In genomic region chr16:85800691-85801090, GRCm38 (mm10) we compare ENCODE assay signal across 8 mouse cellular contexts. TPM values are rescaled to one million over a fixed set of nuclear protein-coding genes. Genes with fewer than 3 reads are reported as not detected.
DNase-seq lines count a peak whose midpoint lies in the region; ATAC-seq lines count a peak whose summit lies in the region.

No protein-coding gene starts in this region.

- peaks cover 14% of the 10 kb centered on the region; the same call in 1 of the 2 replicates for H3K27me3 ChIP-seq in hindbrain, embryonic 14.5 days (ENCODE audit: control insufficient read depth, insufficient read depth, low read length)
- no peaks in the 10 kb centered on the region for H3K27me3 ChIP-seq in lung, embryonic 16.5 days (ENCODE audit: control insufficient read depth, insufficient read depth, low read depth, low read length)

- H3K36me3 ChIP-seq in hindbrain, embryonic 14.5 days (replicated peaks; ENCODE audit: control insufficient read depth, insufficient read depth) = peaks cover 10% of the 10 kb centered on the region
- H3K36me3 ChIP-seq in lung, embryonic 16.5 days (ENCODE audit: control insufficient read depth, insufficient read depth, low read length) = peaks cover 37% of the 10 kb centered on the region

- peaks cover 8% of the 10 kb centered on the region for H3K4me1 ChIP-seq in hindbrain, embryonic 14.5 days (replicated peaks; ENCODE audit: control insufficient read depth, insufficient read depth, low read length)
- peaks cover 23% of the 10 kb centered on the region for H3K4me1 ChIP-seq in lung, embryonic 16.5 days (replicated peaks; ENCODE audit: control insufficient read depth, insufficient read depth, low read length)

- peak overlapping the region; percentile 91 for H3K4me2 ChIP-seq in hindbrain, embryonic 14.5 days (replicated peaks)
- H3K4me2 ChIP-seq in lung, embryonic 16.5 days (ENCODE audit: low read depth, low read length) = peak overlapping the region; percentile 74

- peak overlapping the region; percentile 65 for H3K4me3 ChIP-seq in hindbrain, embryonic 14.5 days (replicated peaks; ENCODE audit: low read length)
- peak overlapping the region; percentile 82 for H3K4me3 ChIP-seq in lung, embryonic 16.5 days (ENCODE audit: low read length)

- peak; percentile 74 for ATAC-seq in hindbrain, embryonic 14.5 days (ENCODE audit: low FRiP score)
- peak; percentile 80 for ATAC-seq in lung, embryonic 16.5 days (ENCODE audit: low read depth)
- ATAC-seq in monocyte, adult 5-6 weeks (replicated peaks; ENCODE audit: insufficient number of reproducible peaks, low FRiP score, low TSS enrichment, poor library complexity, severe bottlenecking) = no peak

- WGBS in hindbrain, embryonic 14.5 days = 8% methylated on average over 8 of the region's 8 CpGs
- 3% methylated on average over 8 of the region's 8 CpGs for WGBS in lung, embryonic 16.5 days

- no peaks in the 10 kb centered on the region for H3K9me3 ChIP-seq in hindbrain, embryonic 14.5 days (ENCODE audit: control insufficient read depth, low read length)
- no peaks in the 10 kb centered on the region for H3K9me3 ChIP-seq in lung, embryonic 16.5 days (ENCODE audit: control insufficient read depth, low read length)

- DNase-seq in adrenal gland, adult 18-20 months (ENCODE audit: low spot score in 2 of 2) = peak; percentile 78 to 81
- DNase-seq in embryo, embryonic 10 days (ENCODE audit: low spot score) = peak; percentile 88
- peak; percentile 94 for DNase-seq in gastrocnemius, adult 8-10 months (ENCODE audit: low spot score in 2 of 2)
- peak; percentile 65 for DNase-seq in hindbrain, embryonic 14.5 days (ENCODE audit: low spot score)
- DNase-seq in layer of hippocampus, postnatal 25 days (ENCODE audit: extremely low spot score in 1 of 2, low spot score in 1 of 2) = peak; percentile 34 to 54
- DNase-seq in ovary, postnatal 36 days (ENCODE audit: low spot score) = peak; percentile 84

- H3K27ac ChIP-seq in hindbrain, embryonic 14.5 days = peak overlapping the region; percentile 56
- H3K27ac ChIP-seq in lung, embryonic 16.5 days (ENCODE audit: low read length) = peak overlapping the region; percentile 97

- H3K9ac ChIP-seq in hindbrain, embryonic 14.5 days = peak overlapping the region; percentile 56
- peak overlapping the region; percentile 95 for H3K9ac ChIP-seq in lung, embryonic 16.5 days (ENCODE audit: low read length)

RNA-seq across cellular contexts. Expression of gene Adamts1, which starts 2.2 kb away (rescaled TPM):
- 10 to 100 TPM; 28.1 to 67.9 TPM for total RNA-seq in adrenal gland, adult 18-20 months (2021)
- 10 to 100 TPM; 20.0 to 27.3 (median 24.0) TPM for total RNA-seq in gastrocnemius, adult 8-10 months (2022)
- polyA plus RNA-seq in hindbrain, embryonic 14.5 days (2014; fragmentation: Nextera tagmentation; extraction: Ambion mirVana) = 12.0 and 12.7 TPM in 2 replicates
- 10 to 100 TPM; 23.1 to 24.2 TPM for total RNA-seq in layer of hippocampus, postnatal 25 days (2021)
- polyA plus RNA-seq in lung, embryonic 16.5 days (2015; fragmentation: Nextera tagmentation; extraction: Ambion mirVana) = 77.6 and 82.1 TPM in 2 replicates
- 0.43 TPM in 1 of 3 replicates, not detected in the others for total RNA-seq in monocyte, adult 5-6 weeks (2017)

Comparison
In these comparisons a context has a peak if more than half of its experiments do, and no peak if none do; other contexts are left out.
1. DNase-seq: peak in every context shown above with its lines; median percentile 94 in gastrocnemius, adult 8-10 months; 88 in embryo, embryonic 10 days; 84 in ovary, postnatal 36 days; 80 in adrenal gland, adult 18-20 months; 65 in hindbrain, embryonic 14.5 days; 44 in layer of hippocampus, postnatal 25 days.
2. RNA of gene Adamts1, which starts 2.2 kb away (total RNA-seq): 28.1 to 67.9 TPM in adrenal gland, adult 18-20 months, 20.0 to 27.3 TPM in gastrocnemius, adult 8-10 months and 23.1 to 24.2 TPM in layer of hippocampus, postnatal 25 days; 0.43 TPM in monocyte, adult 5-6 weeks; every median in the first group is over 10 times any median in the second.